Mouse (Mus musculus): Measurements from ENCODE around the gene Il3ra. TPM values are rescaled to one million over a fixed set of nuclear protein-coding genes. Genes with fewer than 3 reads are reported as not detected.

Il3ra gene
- polyA plus RNA-seq, 1 experiment from 2014 or later = 3.9 TPM

- Histone ChIP-seq H3K27ac (replicated peaks) (no peak overlapping the region), H3K9ac (ENCODE audit: low read length) (no peak overlapping the region), H3K4me3 (ENCODE audit: low read depth, low read length) (no peak overlapping the region), H3K27me3 (ENCODE audit: control insufficient read depth, insufficient read depth, low read length) (no peaks in the 10 kb centered on the region), H3K4me1 (replicated peaks; ENCODE audit: control insufficient read depth, insufficient read depth) (no peaks in the 10 kb centered on the region), H3K9me3 (ENCODE audit: control insufficient read depth, low read length) (peaks cover 24% of the 10 kb centered on the region), H3K36me3 (ENCODE audit: control insufficient read depth, insufficient read depth, low read length) (no peaks in the 10 kb centered on the region), H3K4me2 (replicated peaks; ENCODE audit: low read depth) (no peak overlapping the region)
- 83% methylated on average over 17 of the region's 17 CpGs for WGBS
- ATAC-seq (ENCODE audit: low FRiP score, low TSS enrichment) (0 out of 2 replicates have a peak, but pooled peaks have one; percentile 1), DNase-seq (ENCODE audit: low spot score) (peak; percentile 59)
- no peak for TF ChIP-seq EP300 (optimal IDR thresholded peaks at IDR 0.05)
- TF ChIP-seq CTCF (IDR thresholded peaks at IDR 0.05; ENCODE audit: low read depth) = no peak
Measured at GRCm38 (mm10) chr14:14347151-14347835, 1.2 kb downstream of the Il3ra start.

DNA sequence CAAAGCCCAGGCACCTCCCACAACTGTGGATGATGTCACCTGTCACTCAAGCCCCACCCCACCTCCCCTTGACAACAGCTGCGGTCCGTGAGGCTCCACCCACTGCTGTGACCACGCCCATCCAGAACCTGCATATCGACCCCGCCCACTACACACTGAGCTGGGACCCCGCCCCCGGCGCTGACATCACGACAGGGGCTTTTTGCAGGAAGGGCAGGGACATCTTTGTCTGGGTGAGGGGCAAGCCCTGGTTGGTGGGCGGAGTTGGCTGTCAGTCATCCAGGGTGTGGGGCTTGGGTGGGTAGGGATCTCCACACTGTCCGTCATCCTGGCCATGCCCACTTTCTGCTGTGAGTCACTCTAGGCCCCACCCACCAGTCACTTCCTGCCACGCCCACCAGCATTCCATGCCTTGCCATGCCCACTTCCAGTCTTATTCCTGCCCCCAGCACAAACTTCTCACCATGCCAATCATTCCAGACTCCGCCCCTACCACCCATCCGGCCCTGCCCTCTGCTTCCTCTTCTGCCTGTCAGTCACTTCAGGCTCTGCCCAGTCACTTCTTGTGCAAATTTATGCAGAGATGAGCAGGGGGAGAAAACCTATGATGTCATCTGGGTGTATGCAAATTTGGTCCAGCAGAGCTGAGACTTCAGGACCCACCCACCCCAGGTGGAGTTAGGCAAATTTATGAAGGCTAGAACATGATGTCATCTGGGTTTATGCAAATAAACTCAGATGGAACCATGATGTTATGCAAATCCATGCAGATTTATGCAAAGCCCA is 2.0 kb downstream of the Il3ra start:
- Histone ChIP-seq H3K4me3 (ENCODE audit: low read depth, low read length) (no peak overlapping the region), H3K4me2 (replicated peaks; ENCODE audit: low read depth) (no peak overlapping the region), H3K36me3 (ENCODE audit: control insufficient read depth, insufficient read depth, low read length) (no peaks in the 10 kb centered on the region), H3K27me3 (ENCODE audit: control insufficient read depth, insufficient read depth, low read length) (no peaks in the 10 kb centered on the region), H3K9ac (ENCODE audit: low read length) (no peak overlapping the region), H3K4me1 (replicated peaks; ENCODE audit: control insufficient read depth, insufficient read depth) (no peaks in the 10 kb centered on the region), H3K9me3 (ENCODE audit: control insufficient read depth, low read length) (peaks cover 24% of the 10 kb centered on the region), H3K27ac (replicated peaks) (no peak overlapping the region)
- WGBS = 94% methylated on average over 14 of the region's 14 CpGs
- DNase-seq (ENCODE audit: low spot score) = peak; percentile 56
- TF ChIP-seq CTCF (IDR thresholded peaks at IDR 0.05; ENCODE audit: low read depth) (no peak), EP300 (optimal IDR thresholded peaks at IDR 0.05) (no peak)
- ATAC-seq (ENCODE audit: low FRiP score, low TSS enrichment) = peak; percentile 9; the same call in 1 of the 2 replicates

- H3K4me2 ChIP-seq (replicated peaks; ENCODE audit: low read depth) = no peak overlapping the region
- H3K27me3 ChIP-seq (ENCODE audit: control insufficient read depth, insufficient read depth, low read length) = no peaks in the 10 kb centered on the region
- no peak overlapping the region for H3K27ac ChIP-seq (replicated peaks)
- no peak overlapping the region for H3K9ac ChIP-seq (ENCODE audit: low read length)
- peaks cover 24% of the 10 kb centered on the region for H3K9me3 ChIP-seq (ENCODE audit: control insufficient read depth, low read length)
- 97% methylated on average over 26 of the region's 26 CpGs for WGBS
- TF ChIP-seq EP300 (optimal IDR thresholded peaks at IDR 0.05) (no peak), CTCF (IDR thresholded peaks at IDR 0.05; ENCODE audit: low read depth) (no peak)
- DNase-seq (ENCODE audit: low spot score) (peak; percentile 28), ATAC-seq (ENCODE audit: low FRiP score, low TSS enrichment) (no peak)
- no peaks in the 10 kb centered on the region for H3K36me3 ChIP-seq (ENCODE audit: control insufficient read depth, insufficient read depth, low read length)
- H3K4me1 ChIP-seq (replicated peaks; ENCODE audit: control insufficient read depth, insufficient read depth) = no peaks in the 10 kb centered on the region
- H3K4me3 ChIP-seq (ENCODE audit: low read depth, low read length) = no peak overlapping the region
Measured at GRCm38 (mm10) chr14:14348674-14349401, 2.8 kb downstream of the Il3ra start.

- 96% methylated on average over 20 of the region's 20 CpGs for WGBS
- H3K36me3 ChIP-seq (ENCODE audit: control insufficient read depth, insufficient read depth, low read length) = no peaks in the 10 kb centered on the region
- H3K27me3 ChIP-seq (ENCODE audit: control insufficient read depth, insufficient read depth, low read length) = no peaks in the 10 kb centered on the region
- H3K27ac ChIP-seq (replicated peaks) = no peak overlapping the region
- H3K4me1 ChIP-seq (replicated peaks; ENCODE audit: control insufficient read depth, insufficient read depth) = no peaks in the 10 kb centered on the region
- H3K9ac ChIP-seq (ENCODE audit: low read length) = no peak overlapping the region
- H3K9me3 ChIP-seq (ENCODE audit: control insufficient read depth, low read length) = peaks cover 24% of the 10 kb centered on the region
- ATAC-seq (ENCODE audit: low FRiP score, low TSS enrichment) = no peak
- no peak overlapping the region for H3K4me3 ChIP-seq (ENCODE audit: low read depth, low read length)
- peak; percentile 21 for DNase-seq (ENCODE audit: low spot score)
- TF ChIP-seq EP300 (optimal IDR thresholded peaks at IDR 0.05) = no peak
- TF ChIP-seq CTCF (IDR thresholded peaks at IDR 0.05; ENCODE audit: low read depth) = no peak
- no peak overlapping the region for H3K4me2 ChIP-seq (replicated peaks; ENCODE audit: low read depth)
Measured at GRCm38 (mm10) chr14:14349485-14350262, 3.6 kb downstream of the Il3ra start.

DNA sequence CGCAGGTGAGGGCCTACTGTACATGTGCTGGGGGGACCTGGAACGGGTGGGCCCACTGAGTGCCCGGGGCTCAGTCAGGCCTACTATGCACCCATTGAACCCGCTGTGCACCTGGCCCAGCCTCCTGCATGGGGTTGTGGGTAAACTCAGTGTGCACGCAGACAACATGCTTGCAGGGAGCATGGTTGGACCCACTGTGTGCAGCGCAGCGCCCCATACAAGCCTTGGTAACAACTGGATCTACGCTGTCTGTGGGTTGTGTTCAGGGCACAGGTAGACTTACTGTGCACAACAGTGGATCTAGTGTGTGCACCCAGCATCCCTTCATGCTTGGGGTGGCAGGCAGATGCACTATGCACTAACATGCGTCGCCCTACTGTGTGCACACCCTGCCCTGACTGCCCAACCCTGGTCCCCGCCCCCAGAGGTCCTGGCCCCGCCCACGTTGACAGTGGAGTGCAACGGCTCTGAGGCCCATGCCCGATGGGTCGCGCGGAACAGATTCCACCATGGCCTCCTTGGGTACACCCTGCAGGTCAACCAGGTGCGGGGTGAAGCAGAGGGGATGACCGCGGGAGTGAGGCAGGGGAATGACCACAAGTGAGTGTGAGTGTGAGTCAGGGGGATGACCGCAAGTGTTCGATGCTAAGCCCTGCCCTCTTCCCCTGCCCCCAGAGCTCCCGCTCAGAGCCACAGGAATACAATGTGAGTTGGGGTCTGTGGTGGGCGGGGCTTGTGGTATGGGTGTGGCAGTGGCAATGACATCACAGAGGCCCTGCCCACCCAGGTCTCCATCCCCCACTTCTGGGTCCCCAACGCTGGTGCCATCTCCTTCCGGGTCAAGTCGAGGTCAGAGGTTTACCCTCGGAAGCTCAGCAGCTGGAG is 4.4 kb downstream of the Il3ra start:
- no peaks in the 10 kb centered on the region for H3K4me1 ChIP-seq (replicated peaks; ENCODE audit: control insufficient read depth, insufficient read depth)
- H3K4me2 ChIP-seq (replicated peaks; ENCODE audit: low read depth) = no peak overlapping the region
- H3K4me3 ChIP-seq (ENCODE audit: low read depth, low read length) = no peak overlapping the region
- no peak overlapping the region for H3K9ac ChIP-seq (ENCODE audit: low read length)
- H3K36me3 ChIP-seq (ENCODE audit: control insufficient read depth, insufficient read depth, low read length) = no peaks in the 10 kb centered on the region
- TF ChIP-seq EP300 (optimal IDR thresholded peaks at IDR 0.05) = no peak
- no peak for TF ChIP-seq CTCF (IDR thresholded peaks at IDR 0.05; ENCODE audit: low read depth)
- no peaks in the 10 kb centered on the region for H3K27me3 ChIP-seq (ENCODE audit: control insufficient read depth, insufficient read depth, low read length)
- no peak overlapping the region for H3K27ac ChIP-seq (replicated peaks)
- ATAC-seq (ENCODE audit: low FRiP score, low TSS enrichment) = no peak
- DNase-seq (ENCODE audit: low spot score) = peak; percentile 26
- 96% methylated on average over 29 of the region's 29 CpGs for WGBS
- peaks cover 24% of the 10 kb centered on the region for H3K9me3 ChIP-seq (ENCODE audit: control insufficient read depth, low read length)
